Mouse (Mus musculus) stomach, embryonic 15.5 days (tissue): ENCODE results near the gene Racgap1. TPM values are rescaled to one million over a fixed set of nuclear protein-coding genes. Genes with fewer than 3 reads are reported as not detected.

ENCODE experiments used
- ATAC-seq: fragments of 200-750 bp; cut with Nextera tagmentation; 2 replicates; pipeline ENCODE4 v1.8.0; 2017; ENCODE audit warnings: low read depth, moderate number of reproducible peaks, moderate TSS enrichment; ENCODE audit not compliant: insufficient read depth, low FRiP score
- H3K27ac ChIP-seq: fragments of 300-500 bp; sonication (generic); 2 replicates; pipeline ENCODE4 v1.5.1; 2015; ENCODE audit warnings: mild to moderate bottlenecking, inconsistent platforms
- H3K27me3 ChIP-seq: fragments of 300-500 bp; sonication (generic); replicated peaks from 2 replicates; pipeline ENCODE4 v1.6.1; 2015; ENCODE audit warnings: inconsistent platforms
- H3K36me3 ChIP-seq: fragments of 300-500 bp; sonication (generic); 2 replicates; pipeline ENCODE4 v1.6.1; 2015; ENCODE audit warnings: inconsistent platforms
- H3K4me1 ChIP-seq: fragments of 300-500 bp; sonication (generic); 2 replicates; pipeline ENCODE4 v1.6.1; 2015; ENCODE audit warnings: inconsistent platforms
- H3K4me2 ChIP-seq: fragments of 300-500 bp; sonication (generic); 2 replicates; pipeline ENCODE4 v1.6.1; 2015; ENCODE audit warnings: mild to moderate bottlenecking, inconsistent platforms
- H3K4me3 ChIP-seq: fragments of 300-500 bp; sonication (generic); replicated peaks from 2 replicates; pipeline ENCODE4 v1.5.1; 2015; ENCODE audit warnings: inconsistent platforms
- H3K9ac ChIP-seq: fragments of 300-500 bp; sonication (generic); 2 replicates; pipeline ENCODE4 v1.6.1; 2015; ENCODE audit warnings: inconsistent platforms
- H3K9me3 ChIP-seq: fragments of 300-500 bp; sonication (generic); 2 replicates; pipeline ENCODE4 v1.6.1; 2016; ENCODE audit warnings: inconsistent platforms
- WGBS: fragments of 180-500 bp; shearing (Covaris S2); methylation state at CpG from one replicate; pipeline ENCODE4 v1.1.7; 2015; 5-methylcytosine and 5-hydroxymethylcytosine counted together
- polyA plus RNA-seq: library from polyadenylated mRNA; unstranded; fragments of >200 nt; fragmentation: Nextera tagmentation; extraction: Ambion mirVana; gene quantifications from 2 replicates; pipeline ENCODE4 v1.2.1, GENCODE M21; 2015

Gene Racgap1
- polyA plus RNA-seq, 1 experiment from 2014 or later: 115 TPM

- Histone ChIP-seq H3K4me1 (peaks cover 19% of the 10 kb centered on the region), H3K9me3 (no peaks in the 10 kb centered on the region), H3K9ac (no peak overlapping the region), H3K4me2 (peak overlapping the region; percentile 61), H3K27me3 (peaks cover 89% of the 10 kb centered on the region), H3K36me3 (no peaks in the 10 kb centered on the region), H3K27ac (no peak overlapping the region), H3K4me3 (peak overlapping the region; percentile 35)
- 4% methylated on average over 54 of the region's 54 CpGs for WGBS
- ATAC-seq: 0 out of 2 replicates have a peak, but pooled peaks have one; percentile 29
Observed at GRCm38 (mm10) chr15:99583463-99584344, 67.8 kb downstream of the Racgap1 start.

- WGBS: 83% methylated on average over 26 of the region's 26 CpGs
- no peaks in the 10 kb centered on the region for H3K9me3 ChIP-seq
- no peak within 1 kb of the TSS for H3K4me2 ChIP-seq
- H3K4me1 ChIP-seq: peaks cover 7% of the 10 kb centered on the region
- peaks cover 58% of the 10 kb centered on the region for H3K27me3 ChIP-seq
- no peak within 1 kb of the TSS for H3K4me3 ChIP-seq
- H3K36me3 ChIP-seq: no peaks in the 10 kb centered on the region
- no peak for ATAC-seq
- no peak within 1 kb of the TSS for H3K27ac ChIP-seq
- no peak within 1 kb of the TSS for H3K9ac ChIP-seq
Observed at GRCm38 (mm10) chr15:99578802-99579485, 72.5 kb downstream of the Racgap1 start, which contains the start of gene Aqp2. Aqp2 (plus strand) TSS chr15:99579055.

Other genes with a start within 250 kb of the Racgap1 start
- gene Nckap5l, start 193.9 kb downstream of the Racgap1 start, polyA plus RNA-seq: 4.8 and 6.8 TPM in 2 replicates
- gene Bcdin3d, start 176.9 kb downstream of the Racgap1 start, polyA plus RNA-seq: 14.8 and 14.9 TPM in 2 replicates
- 0.61 and 0.92 TPM in 2 replicates for gene Faim2, start 123.5 kb downstream of the Racgap1 start, polyA plus RNA-seq
- gene Aqp2, start 72.6 kb downstream of the Racgap1 start, polyA plus RNA-seq: not detected in 2 replicates
- 0.30 and 0.43 TPM in 2 replicates for gene Aqp5, start 60.9 kb downstream of the Racgap1 start, polyA plus RNA-seq
- gene Aqp6, start 50.3 kb downstream of the Racgap1 start, polyA plus RNA-seq: not detected in 2 replicates
- 1.6 and 2.3 TPM in 2 replicates for gene Asic1, start 18.7 kb upstream of the Racgap1 start, polyA plus RNA-seq
- gene Smarcd1, start 50.5 kb upstream of the Racgap1 start, polyA plus RNA-seq: 24.1 and 27.0 TPM in 2 replicates
- gene Gm17349, start 53.8 kb upstream of the Racgap1 start, polyA plus RNA-seq: not detected in 2 replicates
- gene Gpd1, start 65.9 kb upstream of the Racgap1 start, polyA plus RNA-seq: 4.8 and 5.3 TPM in 2 replicates
- 156 and 220 TPM in 2 replicates for gene Cox14, start 74.0 kb upstream of the Racgap1 start, polyA plus RNA-seq
- gene Cers5, start 121.2 kb upstream of the Racgap1 start, polyA plus RNA-seq: 56.1 and 57.3 TPM in 2 replicates
- 71.2 and 78.3 TPM in 2 replicates for gene Lima1, start 223.8 kb upstream of the Racgap1 start, polyA plus RNA-seq